Mouse (Mus musculus) stomach, embryonic 16.5 days (tissue): ENCODE measurements around the gene Camkmt. TPM values are rescaled to one million over a fixed set of nuclear protein-coding genes. Genes with fewer than 3 reads are reported as not detected.

Experiments
- ATAC-seq: fragments of 200-750 bp; cut with Nextera tagmentation; 2 replicates; pipeline ENCODE4 v1.8.0; 2017; ENCODE audit warnings: moderate number of reproducible peaks, moderate TSS enrichment; ENCODE audit not compliant: insufficient read depth, low FRiP score
- H3K27ac ChIP-seq: fragments of 300-500 bp; sonication (generic); 2 replicates; pipeline ENCODE4 v1.5.1; 2014; ENCODE audit warnings: low read length
- H3K27me3 ChIP-seq: fragments of 300-500 bp; sonication (generic); 2 replicates; pipeline ENCODE4 v1.6.1; 2014; ENCODE audit warnings: low read length, control low read depth, mixed read lengths; ENCODE audit not compliant: control insufficient read depth, insufficient read depth
- H3K36me3 ChIP-seq: fragments of 300-500 bp; sonication (generic); 2 replicates; pipeline ENCODE4 v1.6.1; 2014; ENCODE audit warnings: low read length; ENCODE audit not compliant: control insufficient read depth, insufficient read depth
- H3K4me1 ChIP-seq: fragments of 300-500 bp; sonication (generic); 2 replicates; pipeline ENCODE4 v1.6.1; 2014; ENCODE audit warnings: low read length, control low read depth, mixed read lengths; ENCODE audit not compliant: control insufficient read depth, insufficient read depth
- H3K4me2 ChIP-seq: fragments of 300-500 bp; sonication (generic); 2 replicates; pipeline ENCODE4 v1.6.1; 2014; ENCODE audit warnings: low read depth, low read length, mixed read lengths
- H3K4me3 ChIP-seq: fragments of 300-500 bp; sonication (generic); replicated peaks from 2 replicates; pipeline ENCODE4 v1.5.1; 2014; ENCODE audit warnings: mild to moderate bottlenecking, low read length
- H3K9ac ChIP-seq: fragments of 300-500 bp; sonication (generic); 2 replicates; pipeline ENCODE4 v1.6.1; 2014; ENCODE audit warnings: low read length
- H3K9me3 ChIP-seq: fragments of 300-500 bp; sonication (generic); replicated peaks from 2 replicates; pipeline ENCODE4 v1.6.1; 2016; ENCODE audit warnings: low read length, control low read depth; ENCODE audit not compliant: control insufficient read depth
- WGBS: fragments of 180-500 bp; shearing (Covaris S2); extraction: QIAGEN DNeasy Blood & Tissue Kit; methylation state at CpG from one replicate; pipeline ENCODE4 v1.1.7; 2014; 5-methylcytosine and 5-hydroxymethylcytosine counted together
- polyA plus RNA-seq: library from polyadenylated mRNA; unstranded; fragments of >200 nt; fragmentation: Nextera tagmentation; extraction: Ambion mirVana; gene quantifications from 2 replicates; pipeline ENCODE4 v1.2.1, GENCODE M21; 2015

Gene Camkmt
- polyA plus RNA-seq, 1 experiment from 2014 or later: 13.7 TPM

- Histone ChIP-seq H3K27me3 (peaks cover 80% of the 10 kb centered on the region), H3K4me1 (peaks cover 3% of the 10 kb centered on the region; the same call in 1 of the 2 replicates), H3K9me3 (no peaks in the 10 kb centered on the region), H3K27ac (no peak overlapping the region), H3K9ac (no peak overlapping the region), H3K4me2 (0 out of 2 replicates have a peak overlapping the region, but pooled peaks have one; percentile 34), H3K4me3 (peak overlapping the region; percentile 21), H3K36me3 (no peaks in the 10 kb centered on the region)
- 9% methylated on average over 14 of the region's 14 CpGs for WGBS
- no peak for ATAC-seq
Measured at GRCm38 (mm10) chr17:85485946-85486533, 395.7 kb downstream of the Camkmt start.

GRCm38 (mm10) chr17:85486585-85487480 lies 396.5 kb downstream of the Camkmt start:
- ATAC-seq: no peak
- 5% methylated on average over 52 of the region's 52 CpGs for WGBS
- no peak overlapping the region for H3K27ac ChIP-seq
- no peaks in the 10 kb centered on the region for H3K36me3 ChIP-seq
- peaks cover 3% of the 10 kb centered on the region; the same call in 1 of the 2 replicates for H3K4me1 ChIP-seq
- peak overlapping the region; percentile 21 for H3K4me3 ChIP-seq
- H3K9me3 ChIP-seq: no peaks in the 10 kb centered on the region
- H3K9ac ChIP-seq: no peak overlapping the region
- H3K27me3 ChIP-seq: peaks cover 75% of the 10 kb centered on the region
- peak overlapping the region; percentile 34 for H3K4me2 ChIP-seq

- Histone ChIP-seq H3K9ac (no peak overlapping the region), H3K4me2 (no peak overlapping the region), H3K36me3 (no peaks in the 10 kb centered on the region), H3K9me3 (no peaks in the 10 kb centered on the region), H3K27ac (no peak overlapping the region), H3K4me1 (peaks cover 3% of the 10 kb centered on the region; the same call in 1 of the 2 replicates), H3K4me3 (no peak overlapping the region), H3K27me3 (peaks cover 70% of the 10 kb centered on the region)
- ATAC-seq: no peak
- 35% methylated on average over 3 of the region's 3 CpGs for WGBS
Measured at GRCm38 (mm10) chr17:85487531-85487930, 397.2 kb downstream of the Camkmt start.

- no peaks in the 10 kb centered on the region for H3K9me3 ChIP-seq
- no peak for ATAC-seq
- H3K4me1 ChIP-seq: peaks cover 3% of the 10 kb centered on the region; the same call in 1 of the 2 replicates
- H3K27me3 ChIP-seq: peaks cover 61% of the 10 kb centered on the region
- no peaks in the 10 kb centered on the region for H3K36me3 ChIP-seq
- no peak overlapping the region for H3K27ac ChIP-seq
- H3K4me3 ChIP-seq: no peak overlapping the region
- WGBS: 9% methylated on average over 14 of the region's 14 CpGs
- H3K4me2 ChIP-seq: no peak overlapping the region
- H3K9ac ChIP-seq: no peak overlapping the region
Measured at GRCm38 (mm10) chr17:85488601-85489487, 398.5 kb downstream of the Camkmt start.

- Histone ChIP-seq H3K9ac (no peak overlapping the region), H3K4me2 (no peak overlapping the region), H3K27ac (no peak overlapping the region), H3K9me3 (no peaks in the 10 kb centered on the region), H3K4me3 (no peak overlapping the region), H3K27me3 (peaks cover 55% of the 10 kb centered on the region), H3K36me3 (no peaks in the 10 kb centered on the region), H3K4me1 (peaks cover 3% of the 10 kb centered on the region; the same call in 1 of the 2 replicates)
- WGBS: 13% methylated on average over 10 of the region's 10 CpGs
- ATAC-seq: no peak
Measured at GRCm38 (mm10) chr17:85489488-85489980, 399.2 kb downstream of the Camkmt start.

- ATAC-seq: no peak
- Histone ChIP-seq H3K4me3 (no peak overlapping the region), H3K4me1 (peaks cover 2% of the 10 kb centered on the region; the same call in 1 of the 2 replicates), H3K9ac (no peak overlapping the region), H3K9me3 (no peaks in the 10 kb centered on the region), H3K27ac (no peak overlapping the region), H3K27me3 (peaks cover 41% of the 10 kb centered on the region), H3K36me3 (no peaks in the 10 kb centered on the region), H3K4me2 (no peak overlapping the region)
- 66% methylated on average over 3 of the region's 3 CpGs for WGBS
Measured at GRCm38 (mm10) chr17:85491491-85491890, 401.1 kb downstream of the Camkmt start.

GRCm38 (mm10) chr17:85493521-85493920 lies 403.2 kb downstream of the Camkmt start:
- peaks cover 26% of the 10 kb centered on the region for H3K27me3 ChIP-seq
- H3K9ac ChIP-seq: no peak overlapping the region
- no peak for ATAC-seq
- 64% methylated on average over 4 of the region's 4 CpGs for WGBS
- no peak overlapping the region for H3K4me2 ChIP-seq
- no peaks in the 10 kb centered on the region for H3K36me3 ChIP-seq
- H3K27ac ChIP-seq: no peak overlapping the region
- H3K4me3 ChIP-seq: no peak overlapping the region
- H3K9me3 ChIP-seq: no peaks in the 10 kb centered on the region
- H3K4me1 ChIP-seq: no peaks in the 10 kb centered on the region; the same call in 1 of the 2 replicates

GRCm38 (mm10) chr17:85495012-85495754 lies 404.8 kb downstream of the Camkmt start:
- no peak overlapping the region for H3K4me3 ChIP-seq
- H3K4me2 ChIP-seq: no peak overlapping the region
- no peak for ATAC-seq
- H3K27ac ChIP-seq: no peak overlapping the region
- no peaks in the 10 kb centered on the region for H3K4me1 ChIP-seq
- no peak overlapping the region for H3K9ac ChIP-seq
- no peaks in the 10 kb centered on the region for H3K36me3 ChIP-seq
- H3K9me3 ChIP-seq: no peaks in the 10 kb centered on the region
- WGBS: 94% methylated on average over 3 of the region's 3 CpGs
- H3K27me3 ChIP-seq: peaks cover 9% of the 10 kb centered on the region
